Mouse (Mus musculus): ENCODE results near the gene Cxxc4.
"Not testable (repeated sequence)": the region's sequence is repeated elsewhere in the genome, so short reads cannot be mapped to it uniquely, and the experiment has no call there.

Cxxc4 gene

GRCm38 (mm10) chr3:134236414-134237112, at the start of gene Cxxc4:
TSS of gene Cxxc4 (plus strand) at chr3:134236484.
- peak; percentile 80 for DNase-seq (ENCODE audit: low spot score)

- DNase-seq (ENCODE audit: low spot score) = peak; percentile 32
Observed at GRCm38 (mm10) chr3:134188979-134189946, 47.0 kb upstream of the Cxxc4 start.

GRCm38 (mm10) chr3:134190046-134190445, 46.2 kb upstream of the Cxxc4 start:
- peak; percentile 66 for DNase-seq (ENCODE audit: low spot score)

GRCm38 (mm10) chr3:134199892-134200291, 36.4 kb upstream of the Cxxc4 start:
- DNase-seq (ENCODE audit: low spot score) = peak; percentile 10

GRCm38 (mm10) chr3:134206624-134207023, 29.7 kb upstream of the Cxxc4 start:
- DNase-seq (ENCODE audit: low spot score) = no peak

DNA sequence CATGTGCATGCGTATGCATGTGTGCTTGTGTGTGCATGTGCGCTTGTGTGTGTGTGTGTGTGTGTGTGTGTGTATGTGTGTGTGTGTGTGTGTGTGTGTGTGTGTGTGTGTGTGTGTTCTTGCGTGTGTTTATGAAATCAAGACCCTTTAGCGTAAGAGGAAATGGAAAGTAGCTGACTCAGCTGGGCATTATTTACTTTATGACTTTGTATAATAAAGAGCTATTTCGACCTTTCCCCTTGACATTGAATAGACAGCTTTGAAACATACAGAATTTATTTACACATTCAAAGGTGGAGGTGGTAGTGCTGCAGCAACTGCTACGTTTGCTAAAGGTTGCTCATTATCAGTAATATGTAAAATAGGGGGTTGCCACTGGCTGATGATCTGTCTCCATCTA, 25.3 kb upstream of the Cxxc4 start:
- no peak for DNase-seq (ENCODE audit: low spot score)

DNA sequence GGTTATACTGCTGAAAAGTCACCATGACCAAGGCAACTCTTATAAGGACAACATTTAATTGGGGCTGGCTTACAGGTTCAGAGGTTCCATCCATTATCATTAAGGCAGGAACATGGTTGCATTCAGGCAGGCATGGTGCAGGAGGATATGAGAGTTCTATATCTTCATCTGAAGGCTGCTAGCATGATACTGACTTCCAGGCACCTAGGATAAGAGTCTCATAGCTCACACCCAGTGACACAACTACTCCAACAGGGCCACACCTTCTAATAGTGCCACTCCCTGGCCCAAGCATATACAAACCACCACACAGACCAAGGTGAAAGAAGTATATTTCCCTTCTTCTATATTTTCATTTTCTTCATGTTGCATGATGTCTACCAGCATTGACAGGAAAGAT, 16.4 kb upstream of the Cxxc4 start:
- DNase-seq (ENCODE audit: low spot score) = not testable (repeated sequence)

- DNase-seq (ENCODE audit: low spot score) = no peak
Observed at GRCm38 (mm10) chr3:134221002-134221401, 15.3 kb upstream of the Cxxc4 start.

GRCm38 (mm10) chr3:134222593-134222992, 13.7 kb upstream of the Cxxc4 start:
- DNase-seq (ENCODE audit: low spot score) = no peak

DNA sequence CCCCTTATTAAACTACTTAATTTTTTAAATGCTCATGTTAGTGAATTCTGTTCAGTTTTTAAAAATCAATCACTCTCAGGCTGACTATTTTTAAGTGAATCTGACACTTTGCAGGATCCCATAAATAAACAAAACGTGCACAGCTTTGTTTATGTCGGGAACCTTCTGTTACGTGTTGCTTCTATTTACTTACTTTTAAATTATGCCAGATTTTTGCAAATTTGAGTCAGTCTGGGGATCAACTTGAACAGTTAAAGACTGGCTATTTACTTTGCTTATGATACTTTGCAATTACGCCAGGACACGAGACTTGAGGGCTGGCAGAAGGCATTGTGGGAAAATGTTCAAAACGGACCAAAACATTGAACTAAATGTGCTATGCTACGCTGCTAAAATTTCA, 12.3 kb upstream of the Cxxc4 start:
- DNase-seq (ENCODE audit: low spot score) = no peak

DNA sequence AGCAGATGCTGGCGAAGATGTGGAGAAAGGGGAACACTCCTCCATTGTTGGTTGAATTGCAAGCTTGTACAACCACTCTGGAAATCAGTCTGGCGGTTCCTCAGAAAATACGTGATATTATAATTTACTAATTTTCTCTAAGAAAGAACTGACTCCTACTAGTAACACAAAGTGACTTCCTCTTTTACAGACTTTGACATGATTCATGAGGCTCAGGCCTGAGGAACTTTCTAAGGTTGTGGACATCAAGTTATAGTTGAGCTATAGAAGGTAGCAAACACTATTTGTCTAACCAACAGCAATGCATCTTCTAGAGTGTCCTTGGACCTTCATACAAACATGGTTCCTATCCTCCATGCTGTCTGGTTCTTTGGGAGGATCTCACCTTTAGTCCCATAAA, 10.4 kb upstream of the Cxxc4 start:
- no peak for DNase-seq (ENCODE audit: low spot score)

- DNase-seq (ENCODE audit: low spot score) = no peak
Observed at GRCm38 (mm10) chr3:134232753-134233152, 3.5 kb upstream of the Cxxc4 start.

- DNase-seq (ENCODE audit: low spot score) = peak; percentile 92
Observed at GRCm38 (mm10) chr3:134235491-134236413, 532 bp upstream of the Cxxc4 start.

DNA sequence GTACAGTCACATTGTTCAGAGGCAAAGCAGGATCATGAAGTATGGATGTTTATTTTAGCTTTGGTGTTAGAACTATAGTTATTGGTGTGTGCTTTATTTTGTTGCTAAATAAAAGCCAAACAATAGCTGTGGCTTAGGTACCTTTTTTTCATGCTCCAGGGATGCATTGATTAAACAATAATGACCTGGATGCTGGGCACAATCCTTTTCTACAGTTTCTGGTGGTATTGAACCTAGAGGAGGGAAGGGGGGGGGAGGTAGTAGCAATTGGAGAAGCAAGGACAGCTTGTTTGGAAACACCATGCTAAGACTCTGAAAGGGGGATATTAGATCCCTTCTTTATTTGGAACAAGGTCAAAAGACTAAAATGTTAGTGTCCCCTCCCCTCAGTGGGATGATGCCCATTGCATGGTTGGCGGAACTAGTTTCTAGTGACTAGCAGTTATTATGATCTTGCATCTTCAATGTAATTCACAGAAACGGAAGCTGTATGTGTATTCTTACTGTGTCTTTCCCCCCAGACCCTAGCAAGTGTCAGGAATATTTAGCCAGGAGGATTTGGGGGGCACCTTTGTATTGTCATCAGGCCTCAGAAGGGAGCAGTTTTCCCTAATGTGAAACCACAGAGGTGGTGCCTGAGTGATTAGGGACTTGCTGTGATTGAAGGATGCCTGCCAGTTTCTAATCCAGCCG, 975 bp downstream of the Cxxc4 start:
- DNase-seq (ENCODE audit: low spot score) = peak; percentile 21

- peak; percentile 63 for DNase-seq (ENCODE audit: low spot score)
Observed at GRCm38 (mm10) chr3:134238621-134239310, 2.5 kb downstream of the Cxxc4 start.

- peak; percentile 60 for DNase-seq (ENCODE audit: low spot score)
Observed at GRCm38 (mm10) chr3:134239321-134239970, 3.2 kb downstream of the Cxxc4 start.

DNA sequence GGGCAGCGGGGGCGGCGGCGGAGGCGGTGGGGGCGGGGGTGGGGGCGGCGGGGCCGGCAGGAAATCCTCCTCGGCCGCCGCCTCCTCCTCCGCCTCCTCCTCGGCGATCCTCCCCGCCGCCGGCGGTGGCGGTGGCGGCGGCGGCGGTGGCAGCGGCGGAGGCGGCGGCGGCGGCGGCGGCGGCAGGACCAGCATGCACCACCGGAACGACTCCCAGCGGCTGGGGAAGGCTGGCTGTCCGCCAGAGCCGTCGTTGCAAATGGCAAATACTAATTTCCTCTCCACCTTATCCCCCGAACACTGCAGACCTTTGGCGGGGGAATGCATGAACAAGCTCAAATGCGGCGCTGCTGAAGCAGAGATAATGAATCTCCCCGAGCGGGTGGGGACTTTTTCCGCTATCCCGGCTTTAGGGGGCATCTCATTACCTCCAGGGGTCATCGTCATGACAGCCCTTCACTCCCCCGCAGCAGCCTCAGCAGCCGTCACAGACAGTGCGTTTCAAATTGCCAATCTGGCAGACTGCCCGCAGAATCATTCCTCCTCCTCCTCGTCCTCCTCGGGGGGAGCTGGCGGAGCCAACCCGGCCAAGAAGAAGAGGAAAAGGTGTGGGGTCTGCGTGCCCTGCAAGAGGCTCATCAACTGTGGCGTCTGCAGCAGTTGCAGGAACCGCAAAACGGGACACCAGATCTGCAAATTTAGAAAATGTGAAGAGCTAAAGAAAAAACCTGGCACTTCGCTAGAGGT, 3.9 kb downstream of the Cxxc4 start:
- peak; percentile 80 for DNase-seq (ENCODE audit: low spot score)

DNA sequence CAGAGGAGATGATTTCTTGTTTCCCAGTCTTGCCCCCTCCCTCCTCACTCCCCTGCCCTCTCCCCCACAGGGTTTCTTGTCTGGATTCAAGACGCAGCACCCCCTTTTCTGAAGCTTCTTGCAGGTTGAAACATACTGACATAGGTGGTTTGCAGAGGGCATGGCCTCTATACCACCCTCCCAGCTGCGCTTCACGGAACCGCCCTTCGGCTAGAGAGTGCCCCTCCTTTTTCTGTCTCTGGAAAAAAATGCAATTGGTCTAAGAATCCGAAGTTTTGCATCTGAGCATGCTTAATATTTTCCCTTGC, 4.4 kb downstream of the Cxxc4 start:
- DNase-seq (ENCODE audit: low spot score) = peak; percentile 48

DNA sequence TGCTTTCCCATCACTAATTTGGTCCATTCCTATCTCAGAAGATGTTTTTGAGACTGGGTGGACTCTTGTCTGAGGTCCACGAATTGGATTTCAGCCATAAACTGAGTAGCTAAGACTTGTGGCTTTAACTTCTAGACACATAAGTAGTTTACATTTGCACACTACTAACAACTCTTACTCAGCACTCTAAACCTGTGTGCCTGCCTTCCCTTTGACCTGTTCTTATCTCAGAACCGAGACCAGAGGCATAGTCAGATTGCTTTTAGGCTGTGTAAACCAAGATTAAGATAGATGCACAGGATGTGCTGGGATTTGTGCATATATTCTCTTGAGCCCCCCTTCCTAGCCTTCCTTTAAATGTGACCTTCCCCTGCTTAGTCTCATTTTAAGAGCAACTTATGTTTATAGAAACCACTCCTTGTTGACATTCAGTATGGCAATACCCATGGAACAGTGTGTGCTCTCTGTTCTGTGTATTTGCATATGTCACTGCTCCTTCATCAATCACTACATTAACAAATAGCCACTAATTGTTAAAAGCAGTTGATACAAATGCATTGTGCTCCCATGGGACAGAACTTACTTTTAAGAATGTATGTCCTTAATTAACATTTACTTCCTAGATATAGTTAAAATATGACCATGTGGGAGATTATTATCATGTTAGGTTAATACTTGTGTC, 7.0 kb downstream of the Cxxc4 start:
- no peak for DNase-seq (ENCODE audit: low spot score)

Measured in embryo, embryonic 10 days (tissue).